Mouse (Mus musculus) CD4-positive, CD25-positive, alpha-beta regulatory T cell, adult 2 months (primary cell): ENCODE measurements around the gene Slc25a11.

ENCODE experiments used
- DNase-seq: peaks from one replicate; pipeline ENCODE4 v3.0.0-alpha.2; 2012; ENCODE audit warnings: low read depth, low spot score

Slc25a11 gene

GRCm38 (mm10) chr11:70651391-70651790 is 4.1 kb upstream of the Slc25a11 start:
- peak; percentile 58 for DNase-seq

- peak; percentile 86 for DNase-seq
These were observed 3.3 kb upstream of the Slc25a11 start for GRCm38 (mm10) chr11:70650322-70651175.

GRCm38 (mm10) chr11:70649185-70649734 is 2.0 kb upstream of the Slc25a11 start:
- DNase-seq = peak; percentile 23

- DNase-seq = peak; percentile 45
These were observed 1.2 kb upstream of the Slc25a11 start for GRCm38 (mm10) chr11:70648512-70648911.

GRCm38 (mm10) chr11:70647716-70648420 is 589 bp upstream of the Slc25a11 start:
- peak; percentile 57 for DNase-seq

GRCm38 (mm10) chr11:70646259-70646555 is 1.1 kb downstream of the Slc25a11 start:
- no peak for DNase-seq

- DNase-seq = no peak
These were observed 1.6 kb downstream of the Slc25a11 start for GRCm38 (mm10) chr11:70645461-70646258.

- no peak for DNase-seq
These were observed 2.6 kb downstream of the Slc25a11 start for GRCm38 (mm10) chr11:70644564-70645103.

GRCm38 (mm10) chr11:70643051-70643450 is 4.2 kb downstream of the Slc25a11 start:
- DNase-seq = no peak

- no peak for DNase-seq
These were observed 6.0 kb downstream of the Slc25a11 start for GRCm38 (mm10) chr11:70641241-70641640.

GRCm38 (mm10) chr11:70639976-70640375 is 7.3 kb downstream of the Slc25a11 start:
- no peak for DNase-seq

GRCm38 (mm10) chr11:70638714-70639278 is 8.5 kb downstream of the Slc25a11 start, which contains the start of gene Gp1ba:
Gene Gp1ba (plus strand): TSS chr11:70639122.
- DNase-seq = no peak

- no peak for DNase-seq
These were observed 9.0 kb downstream of the Slc25a11 start for GRCm38 (mm10) chr11:70638293-70638692.

- no peak for DNase-seq
These were observed 9.5 kb downstream of the Slc25a11 start for GRCm38 (mm10) chr11:70637764-70638163.

- DNase-seq = no peak
These were observed 11.7 kb downstream of the Slc25a11 start for GRCm38 (mm10) chr11:70635601-70636000.

- DNase-seq = no peak
These were observed 17.1 kb downstream of the Slc25a11 start for GRCm38 (mm10) chr11:70630129-70630528.

GRCm38 (mm10) chr11:70629557-70629956 is 17.7 kb downstream of the Slc25a11 start:
- peak; percentile 83 for DNase-seq

GRCm38 (mm10) chr11:70628431-70628830 is 18.8 kb downstream of the Slc25a11 start:
- DNase-seq = no peak

GRCm38 (mm10) chr11:70626877-70627276 is 20.4 kb downstream of the Slc25a11 start:
- no peak for DNase-seq

GRCm38 (mm10) chr11:70625473-70625872 is 21.8 kb downstream of the Slc25a11 start:
- DNase-seq = peak; percentile 81
